Mouse (Mus musculus) megakaryocyte, embryonic 14.5 days (primary cell): ENCODE measurements around the gene Ift22.

Experiments
- FLI1 ChIP-seq: IDR thresholded peaks from 2 replicates; pipeline ENCODE4 v1.6.1; 2012; ENCODE audit warnings: low read length, inconsistent platforms, mixed read lengths
- GATA1 ChIP-seq: IDR thresholded peaks from 3 replicates; pipeline ENCODE4 v1.6.1; 2012; ENCODE audit warnings: mixed read lengths, low read length, inconsistent platforms, borderline replicate concordance

GRCm38 (mm10) chr5:136953440-136953951, 45.5 kb downstream of the Ift22 start:
- TF ChIP-seq GATA1: no peak
- no peak for TF ChIP-seq FLI1
